Mouse (Mus musculus): ENCODE results near the gene Cela1. TPM values are rescaled to one million over a fixed set of nuclear protein-coding genes. Genes with fewer than 3 reads are reported as not detected.

Gene Cela1
- polyA plus RNA-seq, 1 experiment from 2014 or later, result 17.0 TPM

GRCm38 (mm10) chr15:100706226-100706625, 18.5 kb upstream of the Cela1 start:
- H3K4me3 ChIP-seq (replicated peaks), result no peak overlapping the region
- no peaks in the 10 kb centered on the region for H3K9me3 ChIP-seq (replicated peaks)
- 20% methylated on average over 8 of the region's 8 CpGs for WGBS (ENCODE audit: insufficient replicate concordance)
- no peak overlapping the region for H3K27ac ChIP-seq (replicated peaks)
- H3K36me3 ChIP-seq (replicated peaks), result no peaks in the 10 kb centered on the region
- H3K27me3 ChIP-seq, result peaks cover 25% of the 10 kb centered on the region
- H3K4me1 ChIP-seq (replicated peaks), result peaks cover 14% of the 10 kb centered on the region
- H3K4me2 ChIP-seq, result no peak overlapping the region
- 0 out of 2 replicates have a peak, but pooled peaks have one; percentile 17 for ATAC-seq (ENCODE audit: insufficient read depth)
- H3K9ac ChIP-seq, result no peak overlapping the region

DNA sequence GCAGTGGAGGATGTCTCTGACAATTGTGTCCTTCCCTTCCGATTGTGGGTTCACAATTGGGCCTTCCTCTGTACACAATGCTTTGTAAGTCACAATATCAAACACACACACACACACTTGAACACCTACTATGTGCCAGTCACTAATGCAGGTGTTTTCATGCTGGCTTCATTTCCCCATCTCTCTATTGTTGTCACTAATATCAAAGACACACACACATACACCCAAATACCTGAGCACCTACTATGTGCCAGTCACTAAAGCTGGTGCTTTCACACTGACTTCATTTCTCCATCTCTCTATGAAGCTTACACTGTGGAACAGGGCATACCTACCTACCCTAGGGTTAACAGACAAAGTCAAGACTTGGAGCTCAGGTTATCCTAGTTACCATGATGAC, 17.7 kb upstream of the Cela1 start:
- ATAC-seq (ENCODE audit: insufficient read depth), result no peak
- Histone ChIP-seq H3K9ac (no peak overlapping the region), H3K4me2 (no peak overlapping the region), H3K27ac (replicated peaks) (no peak overlapping the region), H3K4me1 (replicated peaks) (peaks cover 23% of the 10 kb centered on the region), H3K9me3 (replicated peaks) (no peaks in the 10 kb centered on the region), H3K4me3 (replicated peaks) (no peak overlapping the region), H3K27me3 (peaks cover 25% of the 10 kb centered on the region), H3K36me3 (replicated peaks) (no peaks in the 10 kb centered on the region)
- WGBS (ENCODE audit: insufficient replicate concordance), result 57% methylated on average over 1 of the region's 1 CpGs

- no peak overlapping the region for H3K4me2 ChIP-seq
- H3K27me3 ChIP-seq, result peaks cover 25% of the 10 kb centered on the region
- no peak overlapping the region for H3K9ac ChIP-seq
- peaks cover 28% of the 10 kb centered on the region for H3K4me1 ChIP-seq (replicated peaks)
- no peaks in the 10 kb centered on the region for H3K9me3 ChIP-seq (replicated peaks)
- H3K36me3 ChIP-seq (replicated peaks), result no peaks in the 10 kb centered on the region
- WGBS (ENCODE audit: insufficient replicate concordance), result 27% methylated on average over 17 of the region's 17 CpGs
- H3K4me3 ChIP-seq (replicated peaks), result no peak overlapping the region
- no peak overlapping the region for H3K27ac ChIP-seq (replicated peaks)
- no peak for ATAC-seq (ENCODE audit: insufficient read depth)
These were observed 16.2 kb upstream of the Cela1 start for GRCm38 (mm10) chr15:100703913-100704312.

GRCm38 (mm10) chr15:100701856-100702255, 14.1 kb upstream of the Cela1 start:
- 27% methylated on average over 6 of the region's 6 CpGs for WGBS (ENCODE audit: insufficient replicate concordance)
- Histone ChIP-seq H3K27me3 (peaks cover 25% of the 10 kb centered on the region), H3K4me2 (peak overlapping the region; percentile 25), H3K36me3 (replicated peaks) (no peaks in the 10 kb centered on the region), H3K9me3 (replicated peaks) (no peaks in the 10 kb centered on the region), H3K4me3 (replicated peaks) (no peak overlapping the region), H3K27ac (replicated peaks) (no peak overlapping the region), H3K9ac (no peak overlapping the region), H3K4me1 (replicated peaks) (peaks cover 28% of the 10 kb centered on the region)
- no peak for ATAC-seq (ENCODE audit: insufficient read depth)

DNA sequence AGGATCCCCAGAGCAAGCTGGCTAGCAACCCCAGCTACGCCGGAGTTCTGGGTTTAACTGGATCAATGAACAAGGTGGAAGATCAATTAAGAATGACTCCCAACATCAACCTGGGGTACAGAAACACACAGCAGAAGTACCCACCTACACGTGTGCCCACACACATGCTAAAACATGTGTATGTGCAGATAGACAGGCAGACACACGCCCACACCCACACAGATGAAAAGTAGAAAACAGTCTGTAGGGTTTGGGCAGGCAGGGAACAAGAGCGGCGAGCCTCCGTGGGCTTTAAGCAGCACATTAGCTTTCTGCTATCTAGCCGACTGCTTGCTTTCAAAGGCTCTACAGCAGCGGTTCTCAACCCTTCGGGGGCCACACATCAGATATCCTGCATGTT, 13.4 kb upstream of the Cela1 start:
- Histone ChIP-seq H3K9me3 (replicated peaks) (no peaks in the 10 kb centered on the region), H3K36me3 (replicated peaks) (no peaks in the 10 kb centered on the region), H3K4me3 (replicated peaks) (no peak overlapping the region), H3K27me3 (peaks cover 25% of the 10 kb centered on the region), H3K27ac (replicated peaks) (no peak overlapping the region), H3K4me2 (peak overlapping the region; percentile 25; the same call in 1 of the 2 replicates), H3K9ac (no peak overlapping the region), H3K4me1 (replicated peaks) (peaks cover 28% of the 10 kb centered on the region)
- 27% methylated on average over 10 of the region's 10 CpGs for WGBS (ENCODE audit: insufficient replicate concordance)
- no peak for ATAC-seq (ENCODE audit: insufficient read depth)

DNA sequence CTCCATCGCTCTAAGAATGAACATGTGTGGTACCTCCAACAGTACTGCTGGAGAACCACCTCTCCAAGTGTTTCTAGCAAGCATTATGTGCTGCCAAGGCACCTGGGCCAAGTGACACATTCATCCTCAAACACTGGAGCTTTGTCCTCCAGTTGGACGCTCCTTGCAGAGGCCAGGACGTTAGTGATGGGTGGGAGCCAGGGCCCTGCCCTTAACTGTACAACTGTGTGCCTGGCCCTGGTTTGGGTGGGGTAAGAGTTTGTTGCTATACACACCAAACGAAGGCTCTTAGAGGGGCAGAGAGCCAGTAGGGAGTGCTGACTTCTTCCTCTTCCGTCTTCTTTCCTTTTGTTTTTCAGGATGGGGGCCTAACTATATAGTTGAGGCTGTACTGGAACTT, 12.7 kb upstream of the Cela1 start:
- Histone ChIP-seq H3K9me3 (replicated peaks) (no peaks in the 10 kb centered on the region), H3K36me3 (replicated peaks) (no peaks in the 10 kb centered on the region), H3K4me3 (replicated peaks) (no peak overlapping the region), H3K4me1 (replicated peaks) (peaks cover 28% of the 10 kb centered on the region), H3K9ac (no peak overlapping the region), H3K27ac (replicated peaks) (no peak overlapping the region), H3K4me2 (no peak overlapping the region), H3K27me3 (peaks cover 22% of the 10 kb centered on the region)
- ATAC-seq (ENCODE audit: insufficient read depth), result no peak
- WGBS (ENCODE audit: insufficient replicate concordance), result 35% methylated on average over 5 of the region's 5 CpGs

DNA sequence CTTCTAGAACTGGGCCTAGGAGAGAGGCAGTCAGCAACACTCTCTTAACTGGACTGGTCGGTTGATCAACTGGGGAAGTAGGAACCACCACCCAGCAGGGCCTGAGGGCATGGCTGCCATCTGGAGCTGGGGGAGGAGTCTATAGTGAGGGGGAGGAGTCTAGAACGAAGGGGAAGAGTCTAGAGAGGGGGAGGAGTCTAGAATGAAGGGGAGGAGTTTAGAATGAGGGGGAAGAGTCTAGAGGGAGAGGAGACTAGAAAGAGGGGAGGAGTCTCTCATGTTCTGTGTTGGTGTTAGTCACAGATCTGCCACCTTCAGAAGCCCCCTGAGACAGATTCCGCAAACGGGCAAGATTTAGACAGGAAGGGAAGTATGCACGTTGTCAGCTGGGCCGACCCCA, 11.7 kb upstream of the Cela1 start:
- peak; percentile 30; the same call in 1 of the 2 replicates for ATAC-seq (ENCODE audit: insufficient read depth)
- Histone ChIP-seq H3K4me1 (replicated peaks) (peaks cover 28% of the 10 kb centered on the region), H3K27me3 (peaks cover 16% of the 10 kb centered on the region), H3K4me3 (replicated peaks) (no peak overlapping the region), H3K4me2 (no peak overlapping the region), H3K36me3 (replicated peaks) (no peaks in the 10 kb centered on the region), H3K9me3 (replicated peaks) (no peaks in the 10 kb centered on the region), H3K9ac (no peak overlapping the region), H3K27ac (replicated peaks) (no peak overlapping the region)
- 36% methylated on average over 6 of the region's 6 CpGs for WGBS (ENCODE audit: insufficient replicate concordance)

GRCm38 (mm10) chr15:100698078-100698477, 10.4 kb upstream of the Cela1 start:
- WGBS (ENCODE audit: insufficient replicate concordance), result 62% methylated on average over 10 of the region's 10 CpGs
- Histone ChIP-seq H3K27ac (replicated peaks) (no peak overlapping the region), H3K4me2 (no peak overlapping the region), H3K27me3 (peaks cover 4% of the 10 kb centered on the region; the same call in 1 of the 2 replicates), H3K9me3 (replicated peaks) (no peaks in the 10 kb centered on the region), H3K4me3 (replicated peaks) (no peak overlapping the region), H3K36me3 (replicated peaks) (no peaks in the 10 kb centered on the region), H3K4me1 (replicated peaks) (peaks cover 24% of the 10 kb centered on the region), H3K9ac (no peak overlapping the region)
- no peak for ATAC-seq (ENCODE audit: insufficient read depth)

GRCm38 (mm10) chr15:100694406-100694805, 6.7 kb upstream of the Cela1 start:
- Histone ChIP-seq H3K27ac (replicated peaks) (no peak overlapping the region), H3K4me2 (no peak overlapping the region), H3K27me3 (no peaks in the 10 kb centered on the region), H3K9ac (no peak overlapping the region), H3K36me3 (replicated peaks) (no peaks in the 10 kb centered on the region), H3K4me1 (replicated peaks) (no peaks in the 10 kb centered on the region), H3K4me3 (replicated peaks) (no peak overlapping the region), H3K9me3 (replicated peaks) (no peaks in the 10 kb centered on the region)
- ATAC-seq (ENCODE audit: insufficient read depth), result no peak
- 81% methylated on average over 9 of the region's 9 CpGs for WGBS (ENCODE audit: insufficient replicate concordance)

- no peak for ATAC-seq (ENCODE audit: insufficient read depth)
- 22% methylated on average over 3 of the region's 3 CpGs for WGBS (ENCODE audit: insufficient replicate concordance)
These were observed 4.3 kb upstream of the Cela1 start for GRCm38 (mm10) chr15:100691990-100692389.

DNA sequence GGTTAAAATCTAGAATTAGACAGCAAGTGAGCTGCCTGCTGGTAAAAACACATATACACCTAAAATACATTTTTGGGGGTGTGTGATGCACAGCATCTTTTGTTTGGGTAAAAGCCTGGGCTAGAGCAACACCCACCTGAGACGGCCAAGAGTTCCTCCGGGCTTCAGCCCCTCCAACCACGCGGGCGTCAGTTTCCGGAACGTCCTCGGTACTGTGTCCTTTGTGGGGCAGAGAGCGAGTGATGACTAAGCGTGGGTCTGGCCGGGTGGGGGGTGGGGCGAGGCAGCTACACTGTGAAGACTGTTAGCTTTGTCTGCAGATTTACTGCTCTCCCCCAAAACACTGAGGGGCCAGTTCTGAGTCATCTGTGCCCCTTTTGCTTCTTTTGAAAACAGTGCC, 732 bp downstream of the Cela1 start:
- Histone ChIP-seq H3K4me3 (replicated peaks) (peak overlapping the region; percentile 32), H3K27me3 (no peaks in the 10 kb centered on the region), H3K9ac (no peak overlapping the region), H3K4me2 (peak overlapping the region; percentile 60), H3K4me1 (replicated peaks) (peaks cover 48% of the 10 kb centered on the region), H3K9me3 (replicated peaks) (no peaks in the 10 kb centered on the region), H3K36me3 (replicated peaks) (no peaks in the 10 kb centered on the region), H3K27ac (replicated peaks) (0 out of 2 replicates have a peak overlapping the region, but pooled peaks have one; percentile 29)
- ATAC-seq (ENCODE audit: insufficient read depth), result 0 out of 2 replicates have a peak, but pooled peaks have one; percentile 33
- 8% methylated on average over 12 of the region's 12 CpGs for WGBS (ENCODE audit: insufficient replicate concordance)

More at GRCm38 (mm10) chr15:100691990-100692389, 4.3 kb upstream of the Cela1 start:
- Histone ChIP-seq H3K4me3 (replicated peaks) (no peak overlapping the region), H3K4me2 (no peak overlapping the region), H3K36me3 (replicated peaks) (no peaks in the 10 kb centered on the region), H3K9ac (no peak overlapping the region), H3K27me3 (no peaks in the 10 kb centered on the region), H3K27ac (replicated peaks) (no peak overlapping the region), H3K4me1 (replicated peaks) (peaks cover 11% of the 10 kb centered on the region), H3K9me3 (replicated peaks) (no peaks in the 10 kb centered on the region)

GRCm38 (mm10) chr15:100686434-100686833, 1.3 kb downstream of the Cela1 start:
- H3K4me2 ChIP-seq, result peak overlapping the region; percentile 60
- H3K9me3 ChIP-seq (replicated peaks), result no peaks in the 10 kb centered on the region
- peak overlapping the region; percentile 32 for H3K4me3 ChIP-seq (replicated peaks)
- H3K9ac ChIP-seq, result no peak overlapping the region
- no peak for ATAC-seq (ENCODE audit: insufficient read depth)
- no peaks in the 10 kb centered on the region for H3K36me3 ChIP-seq (replicated peaks)
- no peaks in the 10 kb centered on the region for H3K27me3 ChIP-seq
- H3K27ac ChIP-seq (replicated peaks), result peak overlapping the region; percentile 64
- H3K4me1 ChIP-seq (replicated peaks), result peaks cover 48% of the 10 kb centered on the region
- WGBS (ENCODE audit: insufficient replicate concordance), result 62% methylated on average over 6 of the region's 6 CpGs

Measured in liver, embryonic 15.5 days (tissue).